Mouse (Mus musculus) megakaryocyte-erythroid progenitor cell, adult 5-6 weeks (primary cell): Measurements from ENCODE around the gene Nap1l5. TPM values are rescaled to one million over a fixed set of nuclear protein-coding genes. Genes with fewer than 3 reads are reported as not detected.

Source experiments
- ATAC-seq: replicated peaks from 2 replicates; pipeline ENCODE4 v1.8.0; 2016; ENCODE audit warnings: mild to moderate bottlenecking, inconsistent platforms; ENCODE audit not compliant: severe bottlenecking, poor library complexity, low FRiP score, low TSS enrichment
- total RNA-seq, 2 experiments: library from RNA; stranded (forward) in 1 of 2; stranded (reverse) in 1 of 2; fragments of 200-1000, 215-1000 nt in 1 of 2; fragments of >200 nt in 1 of 2; fragmentation: Nextera tagmentation in 1 of 2; gene quantifications; 2 replicates each; pipeline ENCODE4 v1.2.3; 2014 to 2017

Gene Nap1l5
- total RNA-seq, 2 experiments from 2014 or later: not detected

DNA sequence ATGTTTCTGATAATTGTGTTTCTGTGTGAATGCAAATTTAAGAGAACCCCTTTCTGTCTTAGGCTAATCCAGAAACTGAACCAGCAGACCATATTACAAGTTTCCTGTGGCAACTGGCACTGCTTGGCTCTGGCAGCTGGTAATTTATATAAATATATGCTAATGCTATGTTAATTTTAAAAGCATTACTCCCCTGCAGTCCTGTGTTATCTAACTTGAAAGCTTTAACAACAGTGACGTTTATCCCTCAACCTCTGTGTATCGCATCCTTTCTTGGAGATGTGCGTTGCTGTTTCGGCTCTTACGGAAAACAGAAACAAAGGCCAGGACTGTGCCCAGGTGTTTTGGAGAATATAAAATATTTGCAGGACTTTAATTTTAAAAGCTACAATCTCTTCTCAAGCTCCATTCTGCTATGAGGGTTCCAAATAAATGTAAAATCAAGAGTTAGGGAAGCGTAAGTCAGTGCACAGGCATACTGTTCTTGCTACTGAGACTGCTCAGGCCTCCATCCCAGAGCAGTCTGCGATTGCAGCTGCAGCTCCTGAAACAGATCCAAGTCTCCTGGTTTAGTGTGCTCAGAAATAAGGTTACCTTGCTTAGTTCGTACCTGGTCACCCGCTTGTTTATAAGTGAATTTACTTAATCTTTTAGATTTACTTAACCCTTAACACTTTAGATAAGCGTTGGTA is 51.1 kb downstream of the Nap1l5 start:
- ATAC-seq: no peak

Other genes starting within 250 kb of the Nap1l5 start
- 4.1 and 5.8 TPM in 2 replicates for gene Herc3, start 75.6 kb downstream of the Nap1l5 start, total RNA-seq (2014; fragmentation: Nextera tagmentation)
- 5.1 and 8.6 TPM in 2 replicates for gene Herc3, start 75.6 kb downstream of the Nap1l5 start, total RNA-seq (2017)
- gene Fam13a, start 117.5 kb upstream of the Nap1l5 start, total RNA-seq (2014; fragmentation: Nextera tagmentation): 0.17 TPM in 1 of 2 replicates, not detected in the other
- gene Fam13a, start 117.5 kb upstream of the Nap1l5 start, total RNA-seq (2017): 0.76 TPM in 1 of 2 replicates, not detected in the other